Mouse (Mus musculus): ENCODE results near the gene Bnip1. TPM values are rescaled to one million over a fixed set of nuclear protein-coding genes. Genes with fewer than 3 reads are reported as not detected.

Gene Bnip1
- polyA plus RNA-seq, 1 experiment from 2014 or later, result 54.2 TPM

DNA sequence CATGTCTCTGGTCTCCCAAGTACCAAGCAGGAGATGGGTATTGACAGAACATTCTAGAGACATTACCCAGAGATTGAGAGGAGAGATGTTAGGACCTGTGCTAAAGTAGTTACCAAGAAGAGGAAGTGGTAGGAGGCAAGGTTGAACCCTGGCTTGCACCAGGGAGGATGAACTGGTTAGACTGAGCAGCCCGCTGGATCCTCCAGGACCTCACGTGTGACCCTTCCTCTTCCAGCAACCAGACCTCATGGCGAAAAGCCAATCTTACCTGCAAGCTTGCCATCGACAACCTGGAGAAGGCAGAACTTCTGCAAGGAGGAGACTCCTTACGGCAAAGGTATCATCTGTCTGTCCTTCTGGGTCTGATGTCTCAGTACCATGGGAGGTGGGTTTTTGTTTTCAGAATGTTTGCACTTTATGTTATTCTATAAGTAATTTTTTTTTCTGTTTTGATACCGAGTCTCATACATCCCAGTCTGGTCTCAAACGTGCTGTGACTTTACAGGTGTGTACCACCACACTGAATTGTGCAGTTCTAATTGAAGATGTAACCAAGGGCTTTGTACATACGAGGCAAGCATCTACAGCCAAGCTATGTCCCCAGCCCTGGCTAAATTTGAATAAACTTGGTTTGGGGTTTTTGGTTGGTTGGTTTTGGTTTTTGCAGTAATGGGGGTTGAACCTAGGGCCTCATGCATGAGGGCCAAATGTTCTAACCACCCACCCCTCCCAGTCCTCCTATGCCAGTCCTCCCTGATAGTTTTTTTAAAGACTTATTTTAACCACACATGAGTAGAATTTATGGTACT, 8.8 kb downstream of the Bnip1 start:
- no peaks in the 10 kb centered on the region for H3K9me3 ChIP-seq (replicated peaks; ENCODE audit: control insufficient read depth, low read length)
- H3K4me3 ChIP-seq (ENCODE audit: low read depth, low read length), result no peak overlapping the region
- DNase-seq (ENCODE audit: low spot score), result no peak
- H3K9ac ChIP-seq (replicated peaks; ENCODE audit: low read length), result no peak overlapping the region
- WGBS, result 94% methylated on average over 8 of the region's 8 CpGs
- H3K27me3 ChIP-seq (ENCODE audit: control insufficient read depth, insufficient read depth, low read length), result no peaks in the 10 kb centered on the region
- H3K4me2 ChIP-seq (ENCODE audit: low read depth, low read length), result no peak overlapping the region
- no peak for ATAC-seq (replicated peaks; ENCODE audit: insufficient number of reproducible peaks, low FRiP score, low TSS enrichment, low read depth)
- peaks cover 5% of the 10 kb centered on the region; the same call in 1 of the 2 replicates for H3K36me3 ChIP-seq (replicated peaks; ENCODE audit: control insufficient read depth, insufficient read depth, low read depth, low read length)
- H3K4me1 ChIP-seq (ENCODE audit: control insufficient read depth, insufficient read depth, low read length), result no peaks in the 10 kb centered on the region
- H3K27ac ChIP-seq (replicated peaks; ENCODE audit: low read depth, low read length), result no peak overlapping the region

DNA sequence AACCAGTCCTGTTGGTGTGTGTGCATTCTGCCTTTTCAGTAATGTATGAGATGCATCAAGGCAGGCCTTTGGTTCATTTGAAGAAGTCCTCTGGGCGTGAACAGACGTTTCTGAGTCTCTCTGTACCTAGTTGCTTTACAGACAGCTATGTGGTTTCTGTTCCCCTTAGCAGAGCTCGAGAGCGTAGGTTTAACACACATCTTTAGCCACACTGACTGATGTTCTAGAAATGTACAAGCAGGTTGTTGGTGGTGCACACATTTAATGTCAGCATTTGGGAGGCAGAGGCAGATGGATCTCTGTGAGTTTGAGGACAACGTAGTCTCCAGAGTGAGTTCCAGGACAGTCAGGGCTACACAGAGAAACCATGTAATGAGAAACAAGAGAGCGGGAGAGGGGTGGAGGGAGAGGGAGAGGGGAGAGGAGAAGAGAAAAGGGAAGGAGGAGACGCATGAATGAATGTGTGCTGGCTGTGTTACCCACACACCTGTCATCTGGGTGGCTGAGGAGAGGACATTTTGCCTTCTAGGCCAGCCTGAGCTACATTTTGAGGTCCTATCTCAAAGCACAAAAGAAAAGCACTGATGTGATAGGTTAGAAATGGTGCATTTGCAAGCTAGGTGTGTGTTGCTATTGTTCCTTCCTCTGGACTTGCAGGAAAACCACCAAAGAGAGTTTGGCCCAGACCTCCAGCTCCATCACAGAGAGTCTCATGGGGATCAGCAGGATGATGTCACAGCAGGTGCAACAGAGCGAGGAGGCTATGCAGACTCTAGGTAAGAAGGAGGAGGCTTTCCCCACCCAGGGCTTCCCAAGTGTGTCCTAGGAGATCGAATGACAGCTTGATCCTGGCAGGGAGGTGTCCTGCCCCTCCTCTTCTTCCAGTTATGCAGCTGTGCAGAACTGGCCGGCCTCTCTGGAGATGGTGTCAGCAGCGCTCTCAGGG, 9.7 kb downstream of the Bnip1 start:
- H3K27me3 ChIP-seq (ENCODE audit: control insufficient read depth, insufficient read depth, low read length), result no peaks in the 10 kb centered on the region
- DNase-seq (ENCODE audit: low spot score), result no peak
- no peaks in the 10 kb centered on the region for H3K4me1 ChIP-seq (ENCODE audit: control insufficient read depth, insufficient read depth, low read length)
- 91% methylated on average over 11 of the region's 11 CpGs for WGBS
- ATAC-seq (replicated peaks; ENCODE audit: insufficient number of reproducible peaks, low FRiP score, low TSS enrichment, low read depth), result no peak
- H3K27ac ChIP-seq (replicated peaks; ENCODE audit: low read depth, low read length), result no peak overlapping the region
- H3K36me3 ChIP-seq (replicated peaks; ENCODE audit: control insufficient read depth, insufficient read depth, low read depth, low read length), result peaks cover 4% of the 10 kb centered on the region; the same call in 1 of the 2 replicates
- no peak overlapping the region for H3K9ac ChIP-seq (replicated peaks; ENCODE audit: low read length)
- H3K9me3 ChIP-seq (replicated peaks; ENCODE audit: control insufficient read depth, low read length), result no peaks in the 10 kb centered on the region
- no peak overlapping the region for H3K4me3 ChIP-seq (ENCODE audit: low read depth, low read length)
- H3K4me2 ChIP-seq (ENCODE audit: low read depth, low read length), result no peak overlapping the region

DNA sequence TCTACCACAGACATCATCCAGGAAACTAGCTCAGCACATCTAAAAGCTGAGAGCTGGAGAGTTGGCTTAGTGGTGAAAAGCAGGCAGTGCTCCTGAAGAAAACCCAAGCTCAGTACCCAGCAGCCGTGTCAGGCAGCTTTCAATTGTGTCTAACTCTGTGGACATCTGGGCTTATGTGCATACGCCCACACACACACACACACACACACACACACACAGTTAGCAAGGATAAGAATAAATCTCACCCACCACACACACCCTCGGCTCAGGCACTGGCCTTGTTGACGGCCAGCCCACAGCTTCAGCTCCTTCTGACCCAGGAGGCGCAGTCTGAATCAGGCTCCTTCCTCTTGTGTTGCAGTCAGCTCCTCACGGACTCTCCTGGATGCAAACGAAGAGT, 10.7 kb downstream of the Bnip1 start:
- no peaks in the 10 kb centered on the region for H3K4me1 ChIP-seq (ENCODE audit: control insufficient read depth, insufficient read depth, low read length)
- peaks cover 3% of the 10 kb centered on the region; the same call in 1 of the 2 replicates for H3K36me3 ChIP-seq (replicated peaks; ENCODE audit: control insufficient read depth, insufficient read depth, low read depth, low read length)
- H3K27me3 ChIP-seq (ENCODE audit: control insufficient read depth, insufficient read depth, low read length), result no peaks in the 10 kb centered on the region
- DNase-seq (ENCODE audit: low spot score) (no peak), ATAC-seq (replicated peaks; ENCODE audit: insufficient number of reproducible peaks, low FRiP score, low TSS enrichment, low read depth) (no peak)
- no peak overlapping the region for H3K4me3 ChIP-seq (ENCODE audit: low read depth, low read length)
- no peaks in the 10 kb centered on the region for H3K9me3 ChIP-seq (replicated peaks; ENCODE audit: control insufficient read depth, low read length)
- WGBS, result 77% methylated on average over 7 of the region's 7 CpGs
- H3K9ac ChIP-seq (replicated peaks; ENCODE audit: low read length), result no peak overlapping the region
- H3K27ac ChIP-seq (replicated peaks; ENCODE audit: low read depth, low read length), result no peak overlapping the region
- no peak overlapping the region for H3K4me2 ChIP-seq (ENCODE audit: low read depth, low read length)

DNA sequence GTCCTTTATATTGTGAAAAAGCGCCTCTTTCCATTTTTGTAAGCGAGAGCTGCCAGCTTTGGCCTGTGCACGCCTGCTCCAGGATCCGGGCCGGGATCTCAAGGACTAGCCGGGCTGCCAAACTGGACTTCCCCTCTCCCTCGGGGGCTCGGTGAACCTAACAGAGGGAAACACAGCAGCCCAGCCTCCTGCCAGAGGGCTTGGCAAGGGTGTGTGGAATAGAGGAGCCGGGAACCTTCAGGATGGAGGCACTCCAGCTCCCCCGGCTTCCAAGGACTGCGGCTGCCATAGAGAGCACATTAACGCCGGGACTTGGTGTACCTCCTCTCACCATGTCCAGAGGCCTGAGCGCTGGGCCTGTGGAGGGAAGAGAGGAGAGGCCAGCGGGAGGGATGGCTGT, 11.2 kb downstream of the Bnip1 start:
- no peaks in the 10 kb centered on the region for H3K9me3 ChIP-seq (replicated peaks; ENCODE audit: control insufficient read depth, low read length)
- no peak overlapping the region for H3K27ac ChIP-seq (replicated peaks; ENCODE audit: low read depth, low read length)
- H3K4me2 ChIP-seq (ENCODE audit: low read depth, low read length), result no peak overlapping the region
- H3K4me3 ChIP-seq (ENCODE audit: low read depth, low read length), result no peak overlapping the region
- 88% methylated on average over 15 of the region's 15 CpGs for WGBS
- DNase-seq (ENCODE audit: low spot score), result no peak
- no peak for ATAC-seq (replicated peaks; ENCODE audit: insufficient number of reproducible peaks, low FRiP score, low TSS enrichment, low read depth)
- H3K4me1 ChIP-seq (ENCODE audit: control insufficient read depth, insufficient read depth, low read length), result no peaks in the 10 kb centered on the region
- H3K27me3 ChIP-seq (ENCODE audit: control insufficient read depth, insufficient read depth, low read length), result no peaks in the 10 kb centered on the region
- H3K36me3 ChIP-seq (replicated peaks; ENCODE audit: control insufficient read depth, insufficient read depth, low read depth, low read length), result peaks cover 3% of the 10 kb centered on the region; the same call in 1 of the 2 replicates
- H3K9ac ChIP-seq (replicated peaks; ENCODE audit: low read length), result no peak overlapping the region

DNA sequence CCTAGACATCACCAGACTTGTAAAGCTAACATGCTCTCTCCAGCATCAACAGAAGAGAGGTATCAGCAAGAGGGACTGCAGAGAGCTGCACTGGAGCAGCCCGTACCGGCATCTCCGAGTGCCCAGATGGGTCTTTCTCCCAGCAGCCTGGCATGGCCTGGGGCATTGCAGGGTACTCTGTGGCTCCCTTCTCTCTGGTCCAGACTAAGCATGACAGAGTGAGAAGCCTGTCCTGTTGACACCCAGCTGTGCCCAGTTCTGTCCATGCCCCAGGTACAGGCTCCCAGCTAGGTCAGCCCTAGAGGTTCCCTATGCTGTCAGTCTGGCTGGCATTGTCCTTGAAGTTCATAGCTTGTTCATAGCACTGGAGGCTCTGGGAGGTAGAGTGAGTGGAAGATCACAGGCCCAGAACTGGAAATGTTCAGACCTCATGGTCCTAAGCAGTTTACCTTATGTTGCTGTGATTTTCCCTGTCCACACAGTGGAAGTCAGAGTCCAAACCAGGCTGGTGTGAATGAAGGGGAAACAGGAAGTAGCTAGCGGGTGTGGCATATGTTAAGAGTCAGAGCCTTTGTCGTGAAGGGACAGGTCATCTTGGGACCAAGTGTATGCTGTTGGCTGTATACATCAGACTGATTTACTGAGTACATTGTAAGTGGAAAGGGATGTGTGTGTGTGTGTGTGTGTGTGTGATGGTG, 12.4 kb downstream of the Bnip1 start:
- H3K4me2 ChIP-seq (ENCODE audit: low read depth, low read length), result no peak overlapping the region
- no peaks in the 10 kb centered on the region for H3K4me1 ChIP-seq (ENCODE audit: control insufficient read depth, insufficient read depth, low read length)
- H3K9me3 ChIP-seq (replicated peaks; ENCODE audit: control insufficient read depth, low read length), result no peaks in the 10 kb centered on the region
- no peak overlapping the region for H3K27ac ChIP-seq (replicated peaks; ENCODE audit: low read depth, low read length)
- DNase-seq (ENCODE audit: low spot score), result no peak
- H3K36me3 ChIP-seq (replicated peaks; ENCODE audit: control insufficient read depth, insufficient read depth, low read depth, low read length), result peaks cover 3% of the 10 kb centered on the region; the same call in 1 of the 2 replicates
- WGBS, result 81% methylated on average over 5 of the region's 5 CpGs
- no peak overlapping the region for H3K4me3 ChIP-seq (ENCODE audit: low read depth, low read length)
- H3K27me3 ChIP-seq (ENCODE audit: control insufficient read depth, insufficient read depth, low read length), result no peaks in the 10 kb centered on the region
- ATAC-seq (replicated peaks; ENCODE audit: insufficient number of reproducible peaks, low FRiP score, low TSS enrichment, low read depth), result no peak
- H3K9ac ChIP-seq (replicated peaks; ENCODE audit: low read length), result no peak overlapping the region

DNA sequence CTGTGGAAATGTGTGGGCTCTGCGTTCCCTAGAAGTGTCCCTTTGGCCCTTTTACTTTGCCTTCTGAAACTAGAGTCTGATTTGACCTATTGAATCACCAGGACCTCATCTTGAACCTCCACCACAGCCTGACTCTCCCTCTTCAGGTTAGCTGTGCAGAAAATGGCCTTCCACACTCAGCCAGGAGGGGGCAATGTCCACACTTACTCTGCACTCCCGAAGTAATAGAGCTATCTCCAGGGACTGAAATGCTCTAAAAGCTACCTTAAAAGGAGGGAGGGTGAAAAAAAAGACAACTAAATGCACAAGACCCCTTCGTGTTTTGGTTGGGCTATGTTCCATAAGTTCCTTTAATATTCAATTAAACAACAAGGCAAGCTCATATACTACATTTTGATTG, 13.9 kb downstream of the Bnip1 start:
- Histone ChIP-seq H3K27ac (replicated peaks; ENCODE audit: low read depth, low read length) (no peak overlapping the region), H3K36me3 (replicated peaks; ENCODE audit: control insufficient read depth, insufficient read depth, low read depth, low read length) (peaks cover 3% of the 10 kb centered on the region; the same call in 1 of the 2 replicates), H3K4me3 (ENCODE audit: low read depth, low read length) (no peak overlapping the region), H3K9ac (replicated peaks; ENCODE audit: low read length) (no peak overlapping the region), H3K9me3 (replicated peaks; ENCODE audit: control insufficient read depth, low read length) (no peaks in the 10 kb centered on the region), H3K27me3 (ENCODE audit: control insufficient read depth, insufficient read depth, low read length) (no peaks in the 10 kb centered on the region), H3K4me2 (ENCODE audit: low read depth, low read length) (no peak overlapping the region), H3K4me1 (ENCODE audit: control insufficient read depth, insufficient read depth, low read length) (no peaks in the 10 kb centered on the region)
- DNase-seq (ENCODE audit: low spot score) (peak; percentile 52), ATAC-seq (replicated peaks; ENCODE audit: insufficient number of reproducible peaks, low FRiP score, low TSS enrichment, low read depth) (no peak)
- WGBS, result 22% methylated on average over 3 of the region's 3 CpGs

DNA sequence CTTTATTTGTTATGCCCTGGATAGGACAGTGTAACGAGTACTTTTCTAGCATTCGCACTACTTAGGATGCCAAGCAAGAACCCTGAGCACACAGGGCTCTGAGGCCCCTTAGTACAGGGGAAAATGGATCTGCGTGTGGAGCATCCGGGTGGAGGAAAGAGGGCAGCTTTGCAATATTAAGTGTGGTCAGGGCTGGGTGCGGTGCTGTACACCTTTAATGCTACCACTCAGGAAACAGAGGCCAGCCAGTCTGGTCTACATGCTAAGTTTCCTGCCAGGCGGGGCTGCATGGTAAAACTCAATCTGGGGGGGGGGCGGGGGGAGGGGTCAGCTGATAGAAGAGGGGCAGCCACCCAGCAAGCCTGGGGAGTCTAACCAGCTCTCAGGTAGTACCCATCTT, 14.5 kb downstream of the Bnip1 start:
- Histone ChIP-seq H3K36me3 (replicated peaks; ENCODE audit: control insufficient read depth, insufficient read depth, low read depth, low read length) (peaks cover 3% of the 10 kb centered on the region; the same call in 1 of the 2 replicates), H3K4me1 (ENCODE audit: control insufficient read depth, insufficient read depth, low read length) (no peaks in the 10 kb centered on the region), H3K4me2 (ENCODE audit: low read depth, low read length) (no peak overlapping the region), H3K27ac (replicated peaks; ENCODE audit: low read depth, low read length) (no peak overlapping the region), H3K27me3 (ENCODE audit: control insufficient read depth, insufficient read depth, low read length) (no peaks in the 10 kb centered on the region), H3K4me3 (ENCODE audit: low read depth, low read length) (no peak overlapping the region), H3K9ac (replicated peaks; ENCODE audit: low read length) (no peak overlapping the region), H3K9me3 (replicated peaks; ENCODE audit: control insufficient read depth, low read length) (no peaks in the 10 kb centered on the region)
- ATAC-seq (replicated peaks; ENCODE audit: insufficient number of reproducible peaks, low FRiP score, low TSS enrichment, low read depth) (no peak), DNase-seq (ENCODE audit: low spot score) (no peak)
- 76% methylated on average over 7 of the region's 7 CpGs for WGBS
